Mouse (Mus musculus): ENCODE data around the gene Tagln. TPM values are rescaled to one million over a fixed set of nuclear protein-coding genes. Genes with fewer than 3 reads are reported as not detected.

Gene Tagln
- polyA plus RNA-seq, 2 experiments, result 6.3 to 6.8 TPM

GRCm38 (mm10) chr9:45938088-45938487 lies 2.2 kb upstream of the Tagln start:
- ATAC-seq (ENCODE audit: insufficient read depth) (no peak), DNase-seq (ENCODE audit: low read depth in 3 of 3, low spot score in 3 of 3) (no peak)
- no peak overlapping the region for H3K4me3 ChIP-seq (ENCODE audit: insufficient read depth in 1 of 2, low read depth in 2 of 2, low read length in 2 of 2)
- TF ChIP-seq EP300 (IDR thresholded peaks at IDR 0.05; ENCODE audit: low read depth) (no peak), CTCF (IDR thresholded peaks at IDR 0.05; ENCODE audit: low read depth) (no peak)
- H3K27ac ChIP-seq, result no peak overlapping the region
- 80% methylated on average over 8 of the region's 8 CpGs for WGBS (ENCODE audit: insufficient replicate concordance)
- no peaks in the 10 kb centered on the region for H3K9me3 ChIP-seq (ENCODE audit: control insufficient read depth, low read length)
- peaks cover 7% of the 10 kb centered on the region for H3K27me3 ChIP-seq (ENCODE audit: control insufficient read depth, insufficient read depth, low read length)
- peaks cover 10 to 17% of the 10 kb centered on the region in 2 experiments for H3K4me1 ChIP-seq (replicated peaks; ENCODE audit: control insufficient read depth in 2 of 2, insufficient read depth in 2 of 2, low read length in 1 of 2)
- no peak overlapping the region for H3K4me2 ChIP-seq (ENCODE audit: low read depth)
- no peak overlapping the region for H3K9ac ChIP-seq (replicated peaks)
- H3K36me3 ChIP-seq (replicated peaks; ENCODE audit: control insufficient read depth, insufficient read depth, low read depth), result peaks cover 9% of the 10 kb centered on the region

- peak; percentile 86 for TF ChIP-seq CTCF (IDR thresholded peaks at IDR 0.05; ENCODE audit: low read depth)
- TF ChIP-seq EP300 (IDR thresholded peaks at IDR 0.05; ENCODE audit: low read depth), result no peak
- peaks cover 6% of the 10 kb centered on the region for H3K36me3 ChIP-seq (replicated peaks; ENCODE audit: control insufficient read depth, insufficient read depth, low read depth)
- no peak overlapping the region for H3K9ac ChIP-seq (replicated peaks)
- H3K4me3 ChIP-seq (ENCODE audit: insufficient read depth in 1 of 2, low read depth in 2 of 2, low read length in 2 of 2), result no peak overlapping the region
- 25% methylated on average over 3 of the region's 3 CpGs for WGBS (ENCODE audit: insufficient replicate concordance)
- H3K4me1 ChIP-seq (replicated peaks; ENCODE audit: control insufficient read depth in 2 of 2, insufficient read depth in 2 of 2, low read length in 1 of 2), result peaks cover 3 to 9% of the 10 kb centered on the region in 2 experiments
- H3K4me2 ChIP-seq (ENCODE audit: low read depth), result no peak overlapping the region
- DNase-seq (ENCODE audit: low read depth in 3 of 3, low spot score in 3 of 3), result no peak
- H3K27ac ChIP-seq, result no peak overlapping the region
- peaks cover 7% of the 10 kb centered on the region for H3K27me3 ChIP-seq (ENCODE audit: control insufficient read depth, insufficient read depth, low read length)
- no peaks in the 10 kb centered on the region for H3K9me3 ChIP-seq (ENCODE audit: control insufficient read depth, low read length)
- ATAC-seq (ENCODE audit: insufficient read depth), result peak; percentile 38
Measured at GRCm38 (mm10) chr9:45936883-45937282, 1.0 kb upstream of the Tagln start.

- WGBS (ENCODE audit: insufficient replicate concordance), result 65% methylated on average over 11 of the region's 11 CpGs
- TF ChIP-seq EP300 (IDR thresholded peaks at IDR 0.05; ENCODE audit: low read depth), result no peak
- TF ChIP-seq CTCF (IDR thresholded peaks at IDR 0.05; ENCODE audit: low read depth), result no peak
- H3K4me2 ChIP-seq (ENCODE audit: low read depth), result peak overlapping the region; percentile 27; the same call in 1 of the 2 replicates
- peaks cover 0 to 10% of the 10 kb centered on the region in 2 experiments; a peak in 2 of 4 replicates for H3K4me1 ChIP-seq (replicated peaks; ENCODE audit: control insufficient read depth in 2 of 2, insufficient read depth in 2 of 2, low read length in 1 of 2)
- H3K27ac ChIP-seq, result no peak overlapping the region
- no peak for DNase-seq (ENCODE audit: low read depth in 3 of 3, low spot score in 3 of 3)
- H3K27me3 ChIP-seq (ENCODE audit: control insufficient read depth, insufficient read depth, low read length), result peaks cover 7% of the 10 kb centered on the region
- H3K9ac ChIP-seq (replicated peaks), result no peak overlapping the region
- H3K4me3 ChIP-seq (ENCODE audit: insufficient read depth in 1 of 2, low read depth in 2 of 2, low read length in 2 of 2), result no peak overlapping the region
- peaks cover 9% of the 10 kb centered on the region for H3K36me3 ChIP-seq (replicated peaks; ENCODE audit: control insufficient read depth, insufficient read depth, low read depth)
- H3K9me3 ChIP-seq (ENCODE audit: control insufficient read depth, low read length), result no peaks in the 10 kb centered on the region
- no peak for ATAC-seq (ENCODE audit: insufficient read depth)
Measured at GRCm38 (mm10) chr9:45932571-45933415, 3.1 kb downstream of the Tagln start.

- no peak for TF ChIP-seq CTCF (IDR thresholded peaks at IDR 0.05; ENCODE audit: low read depth)
- Histone ChIP-seq H3K27me3 (ENCODE audit: control insufficient read depth, insufficient read depth, low read length) (peaks cover 7% of the 10 kb centered on the region), H3K36me3 (replicated peaks; ENCODE audit: control insufficient read depth, insufficient read depth, low read depth) (peaks cover 9% of the 10 kb centered on the region), H3K4me2 (ENCODE audit: low read depth) (no peak overlapping the region), H3K27ac (no peak overlapping the region; the same call in 1 of the 2 replicates), H3K9me3 (ENCODE audit: control insufficient read depth, low read length) (no peaks in the 10 kb centered on the region), H3K9ac (replicated peaks) (no peak overlapping the region), H3K4me3 (ENCODE audit: insufficient read depth in 1 of 2, low read depth in 2 of 2, low read length in 2 of 2) (no peak overlapping the region), H3K4me1 (replicated peaks; ENCODE audit: control insufficient read depth in 2 of 2, insufficient read depth in 2 of 2, low read length in 1 of 2) (peaks cover 0 to 10% of the 10 kb centered on the region in 2 experiments; a peak in 2 of 4 replicates)
- no peak for ATAC-seq (ENCODE audit: insufficient read depth)
- WGBS (ENCODE audit: insufficient replicate concordance), result 40% methylated on average over 1 of the region's 1 CpGs
- no peak for DNase-seq (ENCODE audit: low read depth in 3 of 3, low spot score in 3 of 3)
Measured at GRCm38 (mm10) chr9:45931958-45932357, 3.9 kb downstream of the Tagln start.

- peaks cover 0 to 10% of the 10 kb centered on the region in 2 experiments; a peak in 1 of 4 replicates for H3K4me1 ChIP-seq (replicated peaks; ENCODE audit: control insufficient read depth in 2 of 2, insufficient read depth in 2 of 2, low read length in 1 of 2)
- TF ChIP-seq CTCF (IDR thresholded peaks at IDR 0.05; ENCODE audit: low read depth) (no peak), EP300 (IDR thresholded peaks at IDR 0.05; ENCODE audit: low read depth) (no peak)
- no peak for ATAC-seq (ENCODE audit: insufficient read depth)
- WGBS (ENCODE audit: insufficient replicate concordance), result 73% methylated on average over 5 of the region's 5 CpGs
- H3K9ac ChIP-seq (replicated peaks), result no peak overlapping the region
- H3K4me3 ChIP-seq (ENCODE audit: insufficient read depth in 1 of 2, low read depth in 2 of 2, low read length in 2 of 2), result no peak overlapping the region
- no peak for DNase-seq (ENCODE audit: low read depth in 3 of 3, low spot score in 3 of 3)
- peaks cover 13% of the 10 kb centered on the region for H3K36me3 ChIP-seq (replicated peaks; ENCODE audit: control insufficient read depth, insufficient read depth, low read depth)
- no peak overlapping the region for H3K4me2 ChIP-seq (ENCODE audit: low read depth)
- H3K9me3 ChIP-seq (ENCODE audit: control insufficient read depth, low read length), result no peaks in the 10 kb centered on the region
- no peaks in the 10 kb centered on the region for H3K27me3 ChIP-seq (ENCODE audit: control insufficient read depth, insufficient read depth, low read length)
- H3K27ac ChIP-seq, result no peak overlapping the region
Measured at GRCm38 (mm10) chr9:45929285-45929684, 6.6 kb downstream of the Tagln start.

Data from liver, embryonic 14.5 days (tissue).